Mouse (Mus musculus): ENCODE measurements around the gene Extl2.
A peak's percentile ranks its signal among the peaks of the same experiment; 100 is the strongest.

The Extl2 gene

GRCm38 (mm10) chr3:116006978-116007940 is at the start of gene Extl2, which contains the start of gene Slc30a7:
Gene Extl2, plus strand, starts transcription at chr3:116007462.
Gene Slc30a7, minus strand, starts transcription at chr3:116007406.
- peak; percentile 84 for DNase-seq

GRCm38 (mm10) chr3:115961311-115962027 is 45.8 kb upstream of the Extl2 start:
- DNase-seq, result no peak

GRCm38 (mm10) chr3:115962028-115962415 is 45.2 kb upstream of the Extl2 start:
- DNase-seq, result no peak

GRCm38 (mm10) chr3:115963597-115963996 is 43.7 kb upstream of the Extl2 start:
- no peak for DNase-seq

GRCm38 (mm10) chr3:115964071-115964470 is 43.2 kb upstream of the Extl2 start:
- no peak for DNase-seq

GRCm38 (mm10) chr3:115968745-115969530 is 38.3 kb upstream of the Extl2 start:
- no peak for DNase-seq

GRCm38 (mm10) chr3:115971045-115971785 is 36.0 kb upstream of the Extl2 start:
- DNase-seq, result no peak

GRCm38 (mm10) chr3:115971891-115972646 is 35.2 kb upstream of the Extl2 start:
- DNase-seq, result no peak

- peak; percentile 47 for DNase-seq
Observed at GRCm38 (mm10) chr3:115974228-115974627, 33.0 kb upstream of the Extl2 start.

GRCm38 (mm10) chr3:115974995-115975394 is 32.3 kb upstream of the Extl2 start:
- no peak for DNase-seq

- DNase-seq, result no peak
Observed at GRCm38 (mm10) chr3:115979000-115979399, 28.3 kb upstream of the Extl2 start.

GRCm38 (mm10) chr3:115983217-115983616 is 24.0 kb upstream of the Extl2 start:
- no peak for DNase-seq

GRCm38 (mm10) chr3:115984653-115985052 is 22.6 kb upstream of the Extl2 start:
- no peak for DNase-seq

GRCm38 (mm10) chr3:115985183-115985892 is 21.9 kb upstream of the Extl2 start:
- DNase-seq, result no peak

GRCm38 (mm10) chr3:115992103-115992502 is 15.2 kb upstream of the Extl2 start:
- no peak for DNase-seq

GRCm38 (mm10) chr3:115992588-115992987 is 14.7 kb upstream of the Extl2 start:
- no peak for DNase-seq

- no peak for DNase-seq
Observed at GRCm38 (mm10) chr3:115993025-115993424, 14.2 kb upstream of the Extl2 start.

GRCm38 (mm10) chr3:115996929-115997328 is 10.3 kb upstream of the Extl2 start:
- DNase-seq, result no peak

- DNase-seq, result peak; percentile 45
Observed at GRCm38 (mm10) chr3:116006284-116006977, 831 bp upstream of the Extl2 start.

- peak; percentile 60 for DNase-seq
Observed at GRCm38 (mm10) chr3:116007941-116008440, 729 bp downstream of the Extl2 start.

Measured in thymus, postnatal 4 days (tissue).